Mouse (Mus musculus): ENCODE measurements around the gene Gsdma2.

Gene Gsdma2

GRCm38 (mm10) chr11:98699911-98700310 is 53.4 kb downstream of the Gsdma2 start:
- peak; percentile 85 for DNase-seq (ENCODE audit: low read depth)

GRCm38 (mm10) chr11:98701213-98701670 is 54.7 kb downstream of the Gsdma2 start, which contains the start of gene Csf3:
TSS of gene Csf3 (plus strand) at chr11:98701263.
- no peak for DNase-seq (ENCODE audit: low read depth)

GRCm38 (mm10) chr11:98702323-98702722 is 55.8 kb downstream of the Gsdma2 start:
- no peak for DNase-seq (ENCODE audit: low read depth)

GRCm38 (mm10) chr11:98705021-98705420 is 58.5 kb downstream of the Gsdma2 start:
- DNase-seq (ENCODE audit: low read depth): no peak
